Mouse (Mus musculus) heart, adult 2 months (tissue): ENCODE data around the gene Mc1r. TPM values are rescaled to one million over a fixed set of nuclear protein-coding genes. Genes with fewer than 3 reads are reported as not detected.
A peak's percentile ranks its signal among the peaks of the same experiment; 100 is the strongest.

Experiments used
- DNase-seq, 2 experiments: peaks; one replicate each; pipeline ENCODE4 v3.0.0; 2021
- H3K27ac ChIP-seq: fragments of 200-600 bp; 2 replicates; pipeline ENCODE4 v1.8.1; 2022
- H3K27me3 ChIP-seq: fragments of 200-500 bp; 2 replicates; pipeline ENCODE4 v1.6.1; 2012; ENCODE audit warnings: mild to moderate bottlenecking, low read length, inconsistent platforms, mixed read lengths; ENCODE audit not compliant: control insufficient read depth, insufficient read depth
- H3K36me3 ChIP-seq: fragments of 200-500 bp; 2 replicates; pipeline ENCODE4 v1.6.1; 2012; ENCODE audit warnings: low read length, inconsistent platforms; ENCODE audit not compliant: control insufficient read depth, insufficient read depth
- H3K4me1 ChIP-seq: fragments of 200-500 bp; 2 replicates; pipeline ENCODE4 v1.6.1; 2011; ENCODE audit warnings: low read length; ENCODE audit not compliant: control insufficient read depth, insufficient read depth
- H3K4me3 ChIP-seq: fragments of 200-600 bp; 2 replicates; pipeline ENCODE4 v1.8.1; 2022
- H3K79me2 ChIP-seq: fragments of 200-500 bp; replicated peaks from 2 replicates; pipeline ENCODE4 v1.6.1; 2012; ENCODE audit warnings: mild to moderate bottlenecking, inconsistent platforms, low read length, moderate library complexity, mixed read lengths; ENCODE audit not compliant: control insufficient read depth, insufficient read depth
- H3K9ac ChIP-seq: fragments of 200-500 bp; 2 replicates; pipeline ENCODE4 v1.6.1; 2012; ENCODE audit warnings: low read depth, mild to moderate bottlenecking, control low read depth, inconsistent platforms, low read length, mixed read lengths
- CTCF ChIP-seq: fragments of 200-600 bp; IDR thresholded peaks from 2 replicates; pipeline ENCODE4 v1.8.1; 2022; ENCODE audit warnings: antibody characterized with exemption, mild to moderate bottlenecking, moderate library complexity
- EP300 ChIP-seq: fragments of 200-500 bp; IDR thresholded peaks from 2 replicates; pipeline ENCODE4 v1.6.1; 2011; ENCODE audit warnings: low read depth, low read length, control low read depth; ENCODE audit not compliant: insufficient read depth
- POLR2A ChIP-seq: fragments of 200-500 bp; IDR thresholded peaks from 2 replicates; pipeline ENCODE4 v1.6.1; 2011; ENCODE audit warnings: mild to moderate bottlenecking, low read depth, low read length, control low read depth; ENCODE audit not compliant: insufficient read depth
- WGBS: fragments of 180-500 bp; shearing (Covaris S2); methylation state at CpG from one replicate; pipeline ENCODE4 v1.1.7; 2018; 5-methylcytosine and 5-hydroxymethylcytosine counted together
- intact Hi-C: fragments of 180-260 bp; cut with DNase I; formaldehyde crosslinking; loops from one replicate; pipeline ENCODE4 v1.15.1; 2025
- polyA plus RNA-seq: library from polyadenylated mRNA; depleted of rRNA; stranded (reverse); fragments of >200 nt; gene quantifications from 2 replicates; pipeline ENCODE4 v1.2.3, GENCODE M21; 2012
- total RNA-seq, 2 experiments: library from RNA; stranded (reverse); gene quantifications; 2 replicates each; pipeline ENCODE4 v1.2.3; 2021

Mc1r gene
- total and polyA plus RNA-seq, 3 experiments, result not detected

- 56% methylated on average over 9 of the region's 9 CpGs for WGBS
- no peak overlapping the region for H3K27ac ChIP-seq
- TF ChIP-seq CTCF (no peak), POLR2A (no peak), EP300 (no peak)
- no peaks in the 10 kb centered on the region for H3K79me2 ChIP-seq
- peaks cover 8% of the 10 kb centered on the region; the same call in 1 of the 2 replicates for H3K27me3 ChIP-seq
- H3K4me1 ChIP-seq, result no peaks in the 10 kb centered on the region; the same call in 1 of the 2 replicates
- H3K4me3 ChIP-seq, result no peak overlapping the region
- intact Hi-C loops, result no loop called here
- no peaks in the 10 kb centered on the region for H3K36me3 ChIP-seq
- H3K9ac ChIP-seq, result no peak overlapping the region
- DNase-seq, result no peak
Observed at GRCm38 (mm10) chr8:123408586-123409544, 2.0 kb downstream of the Mc1r start.

- no peak overlapping the region for H3K27ac ChIP-seq
- no peak overlapping the region for H3K4me3 ChIP-seq
- H3K79me2 ChIP-seq, result no peaks in the 10 kb centered on the region
- no peaks in the 10 kb centered on the region; the same call in 1 of the 2 replicates for H3K4me1 ChIP-seq
- DNase-seq, result peak; percentile 57 to 62
- 53% methylated on average over 8 of the region's 8 CpGs for WGBS
- H3K27me3 ChIP-seq, result peaks cover 8% of the 10 kb centered on the region; the same call in 1 of the 2 replicates
- H3K9ac ChIP-seq, result no peak overlapping the region
- no peak for TF ChIP-seq CTCF
- intact Hi-C loops, result no loop called here
- H3K36me3 ChIP-seq, result no peaks in the 10 kb centered on the region
Observed at GRCm38 (mm10) chr8:123410049-123410587, 3.2 kb downstream of the Mc1r start.

- intact Hi-C loops, result no loop called here
- Histone ChIP-seq H3K27ac (no peak overlapping the region), H3K4me3 (no peak overlapping the region), H3K4me1 (no peaks in the 10 kb centered on the region; the same call in 1 of the 2 replicates), H3K9ac (no peak overlapping the region), H3K79me2 (no peaks in the 10 kb centered on the region), H3K27me3 (peaks cover 8% of the 10 kb centered on the region; the same call in 1 of the 2 replicates), H3K36me3 (no peaks in the 10 kb centered on the region)
- no peak for DNase-seq
- TF ChIP-seq CTCF, result no peak
- no peak for TF ChIP-seq POLR2A
- no peak for TF ChIP-seq EP300
- WGBS, result 14% methylated on average over 11 of the region's 11 CpGs
Observed at GRCm38 (mm10) chr8:123410788-123411187, 3.9 kb downstream of the Mc1r start.

GRCm38 (mm10) chr8:123411246-123411645 is 4.3 kb downstream of the Mc1r start, which contains the start of gene Tubb3:
Tubb3 (plus strand) TSS chr8:123411424.
- no peak for TF ChIP-seq CTCF
- no peak for TF ChIP-seq EP300
- no peak for TF ChIP-seq POLR2A
- no peaks in the 10 kb centered on the region for H3K36me3 ChIP-seq
- H3K27ac ChIP-seq, result no peak within 1 kb of the TSS
- WGBS, result under 1% methylated on average over 29 of the region's 29 CpGs
- DNase-seq, result peak; percentile 60 to 61
- H3K79me2 ChIP-seq, result no peaks in the 10 kb centered on the region
- H3K4me3 ChIP-seq, result peak within 1 kb of the TSS; percentile 15; the same call in 1 of the 2 replicates
- H3K4me1 ChIP-seq, result no peaks in the 10 kb centered on the region; the same call in 1 of the 2 replicates
- intact Hi-C loops, result no loop called here
- peaks cover 8% of the 10 kb centered on the region; the same call in 1 of the 2 replicates for H3K27me3 ChIP-seq
- H3K9ac ChIP-seq, result no peak within 1 kb of the TSS

GRCm38 (mm10) chr8:123411781-123412327 is 4.9 kb downstream of the Mc1r start:
- 17% methylated on average over 16 of the region's 16 CpGs for WGBS
- Histone ChIP-seq H3K4me3 (no peak overlapping the region), H3K79me2 (no peaks in the 10 kb centered on the region), H3K27me3 (peaks cover 8% of the 10 kb centered on the region; the same call in 1 of the 2 replicates), H3K9ac (no peak overlapping the region), H3K27ac (no peak overlapping the region), H3K36me3 (no peaks in the 10 kb centered on the region), H3K4me1 (no peaks in the 10 kb centered on the region; the same call in 1 of the 2 replicates)
- intact Hi-C loops, result no loop called here
- DNase-seq, result no peak
- TF ChIP-seq CTCF, result no peak
- TF ChIP-seq EP300, result no peak
- no peak for TF ChIP-seq POLR2A
